Mouse (Mus musculus) adipocyte (in vitro differentiated cells): Measurements from ENCODE around the gene Rpusd4.

Source experiments
- DNase-seq: peaks from one replicate; pipeline ENCODE4 v3.0.0-alpha.2; 2016; ENCODE audit warnings: low spot score

The Rpusd4 gene

DNA sequence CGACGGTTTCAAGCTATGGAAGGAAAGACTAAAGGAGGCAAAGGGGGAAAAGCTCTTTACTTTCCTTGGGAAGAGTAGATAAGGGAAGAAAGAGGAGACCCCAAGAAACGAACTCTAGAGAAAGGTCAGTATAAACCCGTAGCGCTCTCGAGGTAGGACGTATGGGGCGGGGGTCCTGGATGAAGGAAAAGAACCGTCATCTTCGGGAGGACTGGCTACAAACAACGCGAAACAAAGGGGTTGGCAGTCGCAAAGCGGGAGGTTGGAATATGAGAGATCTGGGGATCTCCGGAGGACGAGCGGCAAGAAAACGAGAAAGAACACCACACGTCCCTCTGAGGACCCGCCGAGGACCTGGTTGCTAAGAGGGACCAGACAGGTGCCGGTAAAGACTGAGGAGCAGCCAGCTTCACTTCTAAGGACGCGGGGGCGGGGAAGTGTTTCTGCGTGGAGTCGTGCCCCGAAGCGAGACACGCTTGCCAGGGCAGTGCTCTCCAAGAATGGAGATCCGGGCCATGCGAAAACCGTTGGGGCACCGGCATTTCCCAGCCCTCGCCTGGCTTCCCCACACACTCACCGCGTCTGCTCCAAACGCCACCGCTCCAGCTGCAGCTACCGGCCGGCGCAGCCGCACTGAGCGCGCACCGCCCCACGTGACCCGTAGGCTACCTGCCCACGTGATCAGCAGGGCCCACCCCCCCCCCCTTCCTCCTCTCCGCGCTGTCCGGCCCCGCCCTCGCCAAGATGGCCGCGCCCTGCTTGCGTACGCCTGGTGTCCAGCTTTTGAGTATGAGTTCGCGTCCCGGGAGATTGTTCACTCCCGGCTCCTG is at the start of gene Rpusd4, which contains the start of gene Fam118b:
Gene Rpusd4 (plus strand): TSS at position 720 of the 830 bp plus-strand sequence.
Gene Fam118b (minus strand): TSS at position 660 of the 830 bp plus-strand sequence.
- peak; percentile 91 for DNase-seq

- no peak for DNase-seq
These were observed 49.7 kb upstream of the Rpusd4 start for GRCm38 (mm10) chr9:35217963-35218362.

GRCm38 (mm10) chr9:35223466-35223865 is 44.2 kb upstream of the Rpusd4 start:
- no peak for DNase-seq

- DNase-seq = no peak
These were observed 39.0 kb upstream of the Rpusd4 start for GRCm38 (mm10) chr9:35228671-35229070.

DNA sequence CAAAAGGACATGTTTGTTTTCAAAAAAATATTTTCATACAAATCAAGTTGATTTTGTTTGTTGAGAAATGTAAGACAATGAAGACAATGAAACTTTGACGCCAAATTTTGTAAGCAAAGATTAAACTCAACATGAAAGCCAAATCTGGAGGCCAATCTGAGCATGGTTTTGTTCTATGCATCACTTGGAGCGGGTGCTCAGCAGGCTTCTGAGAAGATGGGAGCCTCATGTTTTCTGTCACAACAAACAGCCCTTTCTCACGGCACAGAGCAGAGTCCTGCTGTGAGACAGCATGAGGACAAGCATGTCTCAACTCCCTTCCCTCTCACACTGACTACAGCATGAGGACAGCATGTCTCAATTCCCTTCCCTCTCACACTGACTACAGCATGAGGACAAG is 31.7 kb upstream of the Rpusd4 start:
- no peak for DNase-seq

GRCm38 (mm10) chr9:35238371-35238770 is 29.3 kb upstream of the Rpusd4 start:
- no peak for DNase-seq

GRCm38 (mm10) chr9:35238915-35239571 is 28.6 kb upstream of the Rpusd4 start:
- no peak for DNase-seq

DNA sequence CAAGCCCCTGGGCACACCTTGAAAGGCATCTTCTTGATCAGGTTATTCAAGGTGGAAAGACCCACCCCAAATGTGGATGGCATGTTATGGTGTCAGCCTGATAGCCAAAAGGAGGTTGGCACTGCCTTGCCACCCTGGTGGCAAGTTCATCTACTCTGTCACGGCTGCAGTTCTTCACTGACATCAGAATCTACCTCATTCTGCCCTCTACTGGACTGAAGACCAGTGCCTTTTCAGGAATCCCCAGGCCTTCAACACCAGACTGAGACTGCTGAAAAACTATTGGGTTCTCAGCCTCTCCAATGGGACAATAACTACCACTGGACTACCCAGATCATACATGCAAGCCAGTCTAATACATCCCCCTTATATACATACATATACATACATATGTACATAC is 27.9 kb upstream of the Rpusd4 start:
- DNase-seq = no peak

GRCm38 (mm10) chr9:35247405-35247804 is 20.3 kb upstream of the Rpusd4 start:
- no peak for DNase-seq

DNA sequence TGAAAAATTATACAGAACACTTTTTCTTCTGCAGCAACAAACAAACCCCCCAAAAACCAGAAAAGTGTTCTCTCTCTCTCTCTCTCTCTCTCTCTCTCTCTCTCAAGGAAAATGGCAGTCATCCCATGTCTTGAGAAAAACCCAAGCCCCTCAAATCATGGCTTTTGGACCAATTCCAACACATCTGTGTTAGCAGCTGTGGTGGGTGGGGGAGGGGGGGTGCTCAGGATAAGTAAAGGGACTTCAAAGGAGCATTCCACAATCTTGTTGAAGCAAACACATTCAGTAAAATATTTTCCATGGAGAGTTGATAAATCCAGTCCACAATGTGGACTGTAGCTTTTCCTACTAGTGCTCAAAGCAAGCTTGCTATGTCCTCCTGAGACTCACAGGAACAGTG is 18.2 kb upstream of the Rpusd4 start:
- DNase-seq = no peak

DNA sequence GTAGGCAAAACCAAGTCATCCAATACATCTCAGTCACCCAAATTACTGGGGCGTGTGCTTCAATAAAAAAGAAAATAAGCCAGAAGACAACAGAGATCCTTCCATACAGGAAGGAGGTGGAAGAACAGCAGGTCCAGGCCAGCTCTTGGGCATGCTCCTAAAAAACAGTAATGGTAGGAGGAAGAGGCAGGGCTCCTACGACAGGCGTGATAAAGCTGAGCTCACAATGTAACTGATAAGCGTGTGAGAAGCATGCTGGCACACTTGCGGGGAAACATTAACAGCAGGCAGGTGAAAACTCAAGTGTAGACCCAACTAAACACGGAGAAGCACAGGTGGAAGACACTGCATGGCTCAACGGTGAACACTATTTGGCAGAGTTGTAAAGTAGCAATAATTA is 10.3 kb upstream of the Rpusd4 start:
- DNase-seq = no peak

DNA sequence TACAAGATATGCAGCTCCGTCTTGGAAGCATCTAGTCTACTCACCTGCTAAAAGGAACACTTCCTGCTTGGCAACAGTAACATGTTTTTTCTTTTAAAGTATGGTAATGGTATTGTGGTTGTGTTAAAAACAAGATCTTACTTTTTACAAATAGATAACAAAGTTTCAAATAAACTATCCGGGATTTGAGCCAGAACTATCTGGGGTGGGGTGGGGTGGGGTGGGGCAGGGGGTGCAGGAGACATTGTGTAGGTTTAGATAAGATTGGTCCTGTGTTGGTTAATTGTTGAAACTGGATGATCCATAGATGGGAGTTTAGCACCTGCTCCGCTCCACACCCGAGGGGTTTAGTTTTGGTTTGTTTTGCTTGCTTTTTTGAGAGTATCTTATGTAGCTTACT is 5.2 kb upstream of the Rpusd4 start:
- DNase-seq = no peak

DNA sequence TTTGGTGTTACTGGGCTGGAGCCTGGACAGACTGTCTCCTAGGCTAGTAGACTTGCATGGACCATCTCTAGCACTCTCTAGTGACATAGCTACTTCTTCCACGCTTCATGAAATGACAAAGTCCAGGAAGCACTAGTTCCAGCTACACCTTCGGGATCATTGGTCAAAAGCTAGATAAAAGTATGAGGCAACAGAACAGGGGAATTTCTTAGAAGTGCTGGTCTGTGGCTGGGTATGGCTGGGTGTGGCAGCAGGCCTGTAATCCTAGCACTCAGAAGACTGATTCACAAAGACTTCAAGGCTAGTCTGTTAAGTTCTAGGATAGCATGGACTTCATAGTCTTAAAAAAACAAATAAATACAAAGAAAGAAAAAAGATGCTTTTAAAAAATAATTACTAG is 4.2 kb upstream of the Rpusd4 start:
- DNase-seq = no peak

- DNase-seq = no peak
These were observed 3.2 kb upstream of the Rpusd4 start for GRCm38 (mm10) chr9:35264509-35264908.

DNA sequence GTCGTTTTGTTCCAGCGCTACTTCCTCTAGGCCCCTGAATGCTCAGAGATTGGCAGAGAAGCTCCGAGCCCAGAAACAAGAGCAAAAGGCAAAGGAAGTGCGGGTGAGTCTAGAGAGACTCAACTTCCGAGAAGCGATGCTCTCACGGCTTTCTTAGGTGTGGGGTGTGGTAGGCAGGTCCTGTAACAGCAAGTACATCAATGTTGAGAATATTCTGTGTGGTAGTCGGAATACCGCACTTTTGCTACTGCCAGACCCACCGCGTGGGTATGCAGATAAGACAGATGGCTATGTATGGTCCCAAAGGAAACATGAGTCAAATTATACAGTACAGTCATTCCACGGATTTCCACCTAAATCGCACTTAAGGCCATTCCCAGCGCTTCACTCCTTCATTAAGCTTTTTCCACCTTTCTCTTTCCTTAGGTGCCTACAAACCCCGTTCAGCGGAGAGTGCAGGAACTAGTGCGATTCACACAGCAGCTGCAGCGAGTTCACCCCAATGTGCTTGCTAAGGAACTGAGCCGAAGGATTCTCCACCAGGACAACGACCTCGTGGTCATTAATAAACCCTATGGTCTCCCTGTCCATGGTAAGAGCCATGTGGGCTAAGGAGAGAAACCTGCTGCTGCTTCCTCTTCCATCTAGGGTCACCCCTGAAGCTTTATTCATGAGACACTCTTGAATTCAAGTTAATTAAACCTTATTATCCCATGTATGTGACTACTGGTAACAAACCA is 481 bp downstream of the Rpusd4 start:
- DNase-seq = no peak

- DNase-seq = no peak
These were observed 10.2 kb downstream of the Rpusd4 start for GRCm38 (mm10) chr9:35277855-35278365.

DNA sequence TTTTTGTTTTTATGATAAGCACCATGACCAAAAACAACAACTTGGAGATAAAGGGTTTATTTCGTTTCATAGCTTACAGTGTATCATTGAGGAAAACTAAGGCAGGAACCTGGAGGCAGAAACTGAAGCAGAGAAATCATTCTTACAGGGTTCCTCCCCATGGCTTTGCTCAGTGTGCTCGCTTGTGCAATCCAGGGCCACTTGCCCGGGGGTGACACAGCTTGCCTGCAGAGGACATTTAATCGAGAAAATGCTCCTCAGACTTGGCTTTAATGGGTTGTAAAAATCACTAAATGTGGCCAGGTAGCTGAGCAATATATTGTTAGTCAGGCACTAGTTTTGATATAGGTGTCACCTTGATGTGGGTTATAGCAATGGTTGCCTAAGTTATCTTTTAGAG is 10.8 kb downstream of the Rpusd4 start:
- DNase-seq = no peak

- peak; percentile 88 for DNase-seq
These were observed 14.6 kb downstream of the Rpusd4 start for GRCm38 (mm10) chr9:35282006-35282850.

- no peak for DNase-seq
These were observed 15.2 kb downstream of the Rpusd4 start for GRCm38 (mm10) chr9:35282851-35283200.

- DNase-seq = no peak
These were observed 15.9 kb downstream of the Rpusd4 start for GRCm38 (mm10) chr9:35283415-35284069.

GRCm38 (mm10) chr9:35284351-35284750 is 16.7 kb downstream of the Rpusd4 start:
- DNase-seq = no peak
